Mouse (Mus musculus) T-helper 17 cell (primary cell): Measurements from ENCODE around the gene Rasgrp4.
"Not testable (repeated sequence)": the region's sequence is repeated elsewhere in the genome, so short reads cannot be mapped to it uniquely, and the experiment has no call there.

Experiments used
- in situ Hi-C, 2 experiments: fragments of 300-600 bp; cut with MboI, MseI; formaldehyde crosslinking; loops; 1 replicate in 1 of 2; 2 replicates in 1 of 2; pipeline ENCODE4 v1.15.1; 2025; ENCODE audit warnings: high pct_unique_total_duplicates in 2 of 2

Rasgrp4 gene

GRCm38 (mm10) chr7:29172390-29173016 lies 37.9 kb downstream of the Rasgrp4 start:
- in situ Hi-C loops: no loop called here

- in situ Hi-C loops: no loop called here
Observed at GRCm38 (mm10) chr7:29178106-29178505, 43.5 kb downstream of the Rasgrp4 start.

- in situ Hi-C loops: no loop called here
Observed at GRCm38 (mm10) chr7:29179323-29179722, 44.7 kb downstream of the Rasgrp4 start.

- in situ Hi-C loops: no loop called here
Observed at GRCm38 (mm10) chr7:29180077-29180853, 45.6 kb downstream of the Rasgrp4 start, which contains the start of gene Psmd8. Gene Psmd8 (minus strand): TSS chr7:29180701.

- in situ Hi-C loops: no loop called here
Observed at GRCm38 (mm10) chr7:29180854-29181236, 46.2 kb downstream of the Rasgrp4 start.

- in situ Hi-C loops: not testable (repeated sequence)
Observed at GRCm38 (mm10) chr7:29181323-29181722, 46.7 kb downstream of the Rasgrp4 start.

- in situ Hi-C loops: not testable (repeated sequence)
Observed at GRCm38 (mm10) chr7:29194230-29194629, 59.6 kb downstream of the Rasgrp4 start.

GRCm38 (mm10) chr7:29202577-29202976 lies 67.9 kb downstream of the Rasgrp4 start:
- in situ Hi-C loops: no loop called here
